In the genomic region with DNA sequence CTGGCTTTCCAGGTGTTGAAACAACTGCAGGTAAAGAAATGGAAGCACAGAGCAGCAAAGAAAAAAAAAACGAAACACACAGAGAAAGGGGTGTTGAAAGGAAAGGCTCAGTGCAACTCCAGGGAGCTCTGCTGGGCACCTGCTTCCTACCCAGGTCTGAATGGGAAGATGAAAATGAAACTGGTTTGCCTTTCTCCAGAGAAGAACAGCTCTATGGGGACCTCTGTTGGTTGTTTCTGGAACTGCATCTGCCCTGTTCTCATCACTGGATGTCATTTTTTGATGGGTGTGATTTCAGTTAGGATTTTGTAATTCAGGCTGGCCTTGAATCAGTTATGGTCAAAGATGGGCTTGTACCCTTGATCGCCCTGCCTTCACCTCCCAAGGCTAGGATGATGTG, we compare ENCODE assay signal across 8 mouse cellular contexts. TPM values are rescaled to one million over a fixed set of nuclear protein-coding genes. Genes with fewer than 3 reads are reported as not detected.
A peak's percentile ranks its signal among the peaks of the same experiment; 100 is the strongest.
DNase-seq lines count a peak whose midpoint lies in the region; ATAC-seq lines count a peak whose summit lies in the region.

No protein-coding gene starts in this region.

- peaks cover 100% of the 10 kb centered on the region for H3K36me3 ChIP-seq in hindbrain, embryonic 10.5 days
- H3K36me3 ChIP-seq in hindbrain, embryonic 12.5 days, result peaks cover 85% of the 10 kb centered on the region

- no peaks in the 10 kb centered on the region for H3K27me3 ChIP-seq in hindbrain, embryonic 10.5 days (ENCODE audit: insufficient read depth, poor library complexity, severe bottlenecking)
- no peaks in the 10 kb centered on the region for H3K27me3 ChIP-seq in hindbrain, embryonic 12.5 days

- no peaks in the 10 kb centered on the region for H3K4me1 ChIP-seq in hindbrain, embryonic 10.5 days (replicated peaks)
- H3K4me1 ChIP-seq in hindbrain, embryonic 12.5 days, result no peaks in the 10 kb centered on the region

- H3K4me3 ChIP-seq in hindbrain, embryonic 10.5 days, result no peak overlapping the region
- no peak overlapping the region for H3K4me3 ChIP-seq in hindbrain, embryonic 12.5 days

- DNase-seq in hindbrain, embryonic 10.5 days (ENCODE audit: low spot score), result peak; percentile 70
- DNase-seq in heart, postnatal 14 days, result peak; percentile 82 to 93
- DNase-seq in layer of hippocampus, postnatal 14 days (ENCODE audit: low spot score in 2 of 2), result peak; percentile 77 to 87
- peak; percentile 84 to 95 for DNase-seq in spleen, postnatal 4 days (ENCODE audit: low spot score in 2 of 2)

- WGBS in hindbrain, embryonic 10.5 days, result 37% methylated on average over 2 of the region's 2 CpGs
- 41% methylated on average over 2 of the region's 2 CpGs for WGBS in hindbrain, embryonic 12.5 days

- no peak overlapping the region for H3K27ac ChIP-seq in hindbrain, embryonic 10.5 days
- no peak overlapping the region for H3K27ac ChIP-seq in hindbrain, embryonic 12.5 days

- no peaks in the 10 kb centered on the region for H3K9me3 ChIP-seq in hindbrain, embryonic 10.5 days
- no peaks in the 10 kb centered on the region for H3K9me3 ChIP-seq in hindbrain, embryonic 12.5 days (replicated peaks)

- H3K9ac ChIP-seq in hindbrain, embryonic 12.5 days, result no peak overlapping the region

- no peak overlapping the region for H3K4me2 ChIP-seq in hindbrain, embryonic 12.5 days (replicated peaks)

- ATAC-seq in hindbrain, embryonic 12.5 days (ENCODE audit: low FRiP score), result no peak
- ATAC-seq in activated CD4-positive, CD25-positive, alpha-beta regulatory T cell, adult 4 months, result peak; percentile 85
- peak; percentile 97 for ATAC-seq in common myeloid progenitor, adult 5-6 weeks (replicated peaks; ENCODE audit: low read depth, poor library complexity, severe bottlenecking)
- peak; percentile 98 for ATAC-seq in megakaryocyte progenitor cell, adult 5-6 weeks (replicated peaks; ENCODE audit: poor library complexity)

- intact Hi-C loops in heart, postnatal 14 days (cut with DNase I), result loop anchor here (1.0 to 5.0 kb wide), 2 partner anchors 49 to 110 kb away; partner anchors contain the start of gene Psmb4

RNA-seq across cellular contexts. Expression of gene Zfp687, which starts 18.3 kb away (rescaled TPM):
- 40.0 and 46.5 TPM in 2 replicates for polyA plus RNA-seq in hindbrain, embryonic 10.5 days (2016; fragmentation: Nextera tagmentation; extraction: Ambion mirVana)
- 31.8 and 32.8 TPM in 2 replicates for polyA plus RNA-seq in hindbrain, embryonic 12.5 days (2016; fragmentation: Nextera tagmentation; extraction: Ambion mirVana)
- 10 to 100 TPM; 11.7 to 14.0 TPM for polyA plus RNA-seq in activated CD4-positive, CD25-positive, alpha-beta regulatory T cell, adult 4 months (2017; shearing (Covaris generic))
- 18.2 and 20.6 TPM in 2 replicates for total RNA-seq in common myeloid progenitor, adult 5-6 weeks (2017)
- total RNA-seq in heart, postnatal 14 days (2021), result 10 to 100 TPM; 15.4 to 16.8 TPM
- 10 to 100 TPM; 26.6 to 28.6 TPM for total RNA-seq in layer of hippocampus, postnatal 14 days (2021)
- total RNA-seq in megakaryocyte progenitor cell, adult 5-6 weeks (2015), result 15.8 and 21.5 TPM in 2 replicates
- 19.6 and 21.3 TPM in 2 replicates for total RNA-seq in megakaryocyte progenitor cell, adult 5-6 weeks (2017)

RNA-seq across cellular contexts. Expression of gene Pi4kb, which starts 22.4 kb away (rescaled TPM):
- 20.6 and 22.3 TPM in 2 replicates for polyA plus RNA-seq in hindbrain, embryonic 10.5 days (2016; fragmentation: Nextera tagmentation; extraction: Ambion mirVana)
- polyA plus RNA-seq in hindbrain, embryonic 12.5 days (2016; fragmentation: Nextera tagmentation; extraction: Ambion mirVana), result 24.8 and 26.9 TPM in 2 replicates
- polyA plus RNA-seq in activated CD4-positive, CD25-positive, alpha-beta regulatory T cell, adult 4 months (2017; shearing (Covaris generic)), result 10 to 100 TPM in 1 of 2 experiments, 1 to 10 TPM in 1; 9.5 to 10.9 TPM
- 11.6 and 43.0 TPM in 2 replicates for total RNA-seq in common myeloid progenitor, adult 5-6 weeks (2017)
- total RNA-seq in heart, postnatal 14 days (2021), result 10 to 100 TPM; 33.5 to 35.3 TPM
- 10 to 100 TPM; 52.3 to 54.4 TPM for total RNA-seq in layer of hippocampus, postnatal 14 days (2021)
- total RNA-seq in megakaryocyte progenitor cell, adult 5-6 weeks (2015), result 21.2 and 23.5 TPM in 2 replicates
- 24.0 and 24.5 TPM in 2 replicates for total RNA-seq in megakaryocyte progenitor cell, adult 5-6 weeks (2017)

RNA-seq across cellular contexts. Expression of gene Rfx5, which starts 43.1 kb away (rescaled TPM):
- polyA plus RNA-seq in hindbrain, embryonic 10.5 days (2016; fragmentation: Nextera tagmentation; extraction: Ambion mirVana), result 5.7 TPM in 2 replicates
- polyA plus RNA-seq in hindbrain, embryonic 12.5 days (2016; fragmentation: Nextera tagmentation; extraction: Ambion mirVana), result 9.1 and 9.2 TPM in 2 replicates
- polyA plus RNA-seq in activated CD4-positive, CD25-positive, alpha-beta regulatory T cell, adult 4 months (2017; shearing (Covaris generic)), result 10 to 100 TPM in 1 of 2 experiments, 1 to 10 TPM in 1; 10.0 to 12.3 TPM
- 24.3 and 27.3 TPM in 2 replicates for total RNA-seq in common myeloid progenitor, adult 5-6 weeks (2017)
- 1 to 10 TPM; 8.2 to 8.4 TPM for total RNA-seq in heart, postnatal 14 days (2021)
- 10 to 100 TPM; 19.8 to 23.4 TPM for total RNA-seq in layer of hippocampus, postnatal 14 days (2021)
- 18.0 and 20.3 TPM in 2 replicates for total RNA-seq in megakaryocyte progenitor cell, adult 5-6 weeks (2015)
- 16.2 and 20.3 TPM in 2 replicates for total RNA-seq in megakaryocyte progenitor cell, adult 5-6 weeks (2017)

RNA-seq across cellular contexts. Expression of gene Psmd4, which starts 45.5 kb away (rescaled TPM):
- polyA plus RNA-seq in hindbrain, embryonic 10.5 days (2016; fragmentation: Nextera tagmentation; extraction: Ambion mirVana), result 330 and 353 TPM in 2 replicates
- polyA plus RNA-seq in hindbrain, embryonic 12.5 days (2016; fragmentation: Nextera tagmentation; extraction: Ambion mirVana), result 263 and 276 TPM in 2 replicates
- polyA plus RNA-seq in activated CD4-positive, CD25-positive, alpha-beta regulatory T cell, adult 4 months (2017; shearing (Covaris generic)), result 100 to 1,000 TPM; 163 to 246 TPM
- 210 and 232 TPM in 2 replicates for total RNA-seq in common myeloid progenitor, adult 5-6 weeks (2017)
- 100 to 1,000 TPM; 118 to 132 TPM for total RNA-seq in heart, postnatal 14 days (2021)
- total RNA-seq in layer of hippocampus, postnatal 14 days (2021), result 100 to 1,000 TPM; 155 TPM
- 91.5 and 116 TPM in 2 replicates for total RNA-seq in megakaryocyte progenitor cell, adult 5-6 weeks (2015)
- 233 and 245 TPM in 2 replicates for total RNA-seq in megakaryocyte progenitor cell, adult 5-6 weeks (2017)
